Mouse (Mus musculus) limb, embryonic 11.5 days (tissue): ENCODE results near the gene Fam208b. TPM values are rescaled to one million over a fixed set of nuclear protein-coding genes. Genes with fewer than 3 reads are reported as not detected.
"Not testable (repeated sequence)": the region's sequence is repeated elsewhere in the genome, so short reads cannot be mapped to it uniquely, and the experiment has no call there.

ENCODE experiments used
- ATAC-seq: fragments of 200-750 bp; cut with Nextera tagmentation; 2 replicates; pipeline ENCODE4 v1.8.0; 2017; ENCODE audit warnings: low read depth; ENCODE audit not compliant: insufficient number of reproducible peaks, low FRiP score, low TSS enrichment
- DNase-seq: peaks from one replicate; pipeline ENCODE4 v3.0.0-alpha.2; 2015; ENCODE audit warnings: low spot score
- H3K27ac ChIP-seq: fragments of 300-500 bp; sonication (generic); replicated peaks from 2 replicates; pipeline ENCODE4 v1.5.1; 2014; ENCODE audit warnings: low read depth, mild to moderate bottlenecking, low read length
- H3K27me3 ChIP-seq: fragments of 300-500 bp; sonication (generic); 2 replicates; pipeline ENCODE4 v1.6.1; 2014; ENCODE audit warnings: mild to moderate bottlenecking, low read length, mixed read lengths; ENCODE audit not compliant: control insufficient read depth, insufficient read depth
- H3K36me3 ChIP-seq: fragments of 300-500 bp; sonication (generic); 2 replicates; pipeline ENCODE4 v1.6.1; 2014; ENCODE audit warnings: mild to moderate bottlenecking, low read length, moderate library complexity, mixed read lengths; ENCODE audit not compliant: control insufficient read depth, insufficient read depth
- H3K4me1 ChIP-seq: fragments of 300-500 bp; sonication (generic); 2 replicates; pipeline ENCODE4 v1.6.1; 2014; ENCODE audit warnings: low read length, mixed read lengths; ENCODE audit not compliant: control insufficient read depth, insufficient read depth
- H3K4me2 ChIP-seq: fragments of 300-500 bp; sonication (generic); 2 replicates; pipeline ENCODE4 v1.6.1; 2014; ENCODE audit warnings: low read depth, mild to moderate bottlenecking, moderate library complexity; ENCODE audit not compliant: severe bottlenecking
- H3K4me3 ChIP-seq: fragments of 300-500 bp; sonication (generic); 2 replicates; pipeline ENCODE4 v1.5.1; 2014; ENCODE audit warnings: low read depth, low read length
- H3K9ac ChIP-seq: fragments of 300-500 bp; sonication (generic); 2 replicates; pipeline ENCODE4 v1.6.1; 2014; ENCODE audit warnings: mild to moderate bottlenecking, low read length
- H3K9me3 ChIP-seq: fragments of 300-500 bp; sonication (generic); 2 replicates; pipeline ENCODE4 v1.6.1; 2016; ENCODE audit warnings: low read length; ENCODE audit not compliant: control insufficient read depth
- WGBS: fragments of 180-500 bp; shearing (Covaris S2); extraction: QIAGEN DNeasy Blood & Tissue Kit; methylation state at CpG from one replicate; pipeline ENCODE4 v1.1.7; 2014; 5-methylcytosine and 5-hydroxymethylcytosine counted together
- polyA plus RNA-seq: library from polyadenylated mRNA; unstranded; fragments of >200 nt; fragmentation: Nextera tagmentation; extraction: Ambion mirVana; gene quantifications from 2 replicates; pipeline ENCODE4 v1.2.1, GENCODE M21; 2014

The Fam208b gene
- polyA plus RNA-seq, 1 experiment from 2014 or later, result 30.6 TPM

DNA sequence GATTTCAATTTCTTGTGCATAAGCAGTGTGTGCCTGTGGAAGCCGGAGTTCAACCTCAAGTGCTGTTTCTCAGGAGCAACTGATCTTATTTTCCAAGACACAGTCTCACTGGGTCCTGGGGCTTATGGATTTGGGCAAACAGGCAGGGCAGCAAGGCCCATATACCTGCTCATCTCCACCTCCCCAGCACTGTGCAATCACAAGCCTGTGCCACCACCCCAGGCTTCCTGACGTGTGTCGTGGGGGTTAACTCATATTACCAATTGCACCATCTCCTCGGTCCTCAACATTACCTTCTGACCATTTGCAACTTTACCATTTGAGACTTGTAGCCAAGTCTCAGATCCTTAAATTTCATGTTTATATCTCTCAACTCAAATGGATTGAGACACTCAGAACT is 76.8 kb downstream of the Fam208b start:
- Histone ChIP-seq H3K27me3 (no peaks in the 10 kb centered on the region), H3K9ac (no peak overlapping the region), H3K27ac (no peak overlapping the region), H3K36me3 (no peaks in the 10 kb centered on the region), H3K4me3 (no peak overlapping the region), H3K4me2 (no peak overlapping the region), H3K9me3 (no peaks in the 10 kb centered on the region), H3K4me1 (no peaks in the 10 kb centered on the region)
- WGBS, result 95% methylated on average over 4 of the region's 4 CpGs
- no peak for ATAC-seq
- no peak for DNase-seq

- H3K4me1 ChIP-seq, result no peaks in the 10 kb centered on the region
- H3K9me3 ChIP-seq, result no peaks in the 10 kb centered on the region
- no peak overlapping the region for H3K4me2 ChIP-seq
- ATAC-seq (no peak), DNase-seq (no peak)
- 63% methylated on average over 4 of the region's 4 CpGs for WGBS
- H3K27ac ChIP-seq, result no peak overlapping the region
- H3K4me3 ChIP-seq, result no peak overlapping the region
- no peak overlapping the region for H3K9ac ChIP-seq
- H3K27me3 ChIP-seq, result no peaks in the 10 kb centered on the region
- H3K36me3 ChIP-seq, result no peaks in the 10 kb centered on the region
These were observed 78.5 kb downstream of the Fam208b start for GRCm38 (mm10) chr13:3532451-3532850.

DNA sequence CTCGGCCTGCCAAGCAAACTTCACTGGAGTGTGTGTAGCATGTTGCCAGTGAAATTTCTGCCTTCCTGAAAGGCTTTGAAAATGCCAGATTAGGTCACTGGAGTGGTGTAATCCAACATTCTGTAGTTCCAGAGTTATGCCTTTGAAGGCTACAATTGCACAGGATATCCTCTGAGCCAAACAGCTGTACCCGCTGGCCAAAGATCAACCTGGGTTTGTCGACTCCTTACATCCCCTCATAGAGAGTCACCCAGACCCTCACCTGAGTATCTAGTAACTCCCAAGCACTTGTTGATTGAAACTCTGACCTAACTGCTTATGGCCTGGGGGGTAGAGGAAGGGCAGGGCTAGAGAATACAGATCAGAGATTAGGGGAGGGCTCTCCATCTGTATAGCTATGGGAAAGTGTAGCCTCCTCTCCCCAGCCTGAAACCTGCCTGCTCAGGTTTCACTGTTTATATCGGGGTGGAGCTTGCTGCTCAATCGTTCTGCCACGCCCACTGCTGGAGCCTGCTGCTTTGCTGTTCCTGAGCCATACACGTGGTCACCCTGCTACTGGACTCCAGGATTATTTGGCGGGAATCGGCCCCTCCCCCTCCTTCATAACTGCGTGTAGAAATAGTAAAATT is 79.1 kb downstream of the Fam208b start:
- H3K9me3 ChIP-seq, result no peaks in the 10 kb centered on the region
- 66% methylated on average over 10 of the region's 10 CpGs for WGBS
- no peak overlapping the region for H3K9ac ChIP-seq
- H3K27ac ChIP-seq, result no peak overlapping the region
- DNase-seq, result no peak
- no peak overlapping the region for H3K4me3 ChIP-seq
- no peaks in the 10 kb centered on the region for H3K36me3 ChIP-seq
- H3K4me1 ChIP-seq, result no peaks in the 10 kb centered on the region
- no peak overlapping the region for H3K4me2 ChIP-seq
- no peaks in the 10 kb centered on the region for H3K27me3 ChIP-seq
- peak; percentile 56; the same call in 1 of the 2 replicates for ATAC-seq

- not testable (repeated sequence) for H3K27me3 ChIP-seq, H3K4me3 ChIP-seq, H3K9me3 ChIP-seq, DNase-seq, H3K4me1 ChIP-seq, H3K4me2 ChIP-seq, H3K9ac ChIP-seq, ATAC-seq, H3K36me3 ChIP-seq, H3K27ac ChIP-seq
- WGBS, result 73% methylated on average over 2 of the region's 2 CpGs
These were observed 79.7 kb downstream of the Fam208b start for GRCm38 (mm10) chr13:3531176-3531575.

- WGBS, result 68% methylated on average over 3 of the region's 3 CpGs
- no peak overlapping the region for H3K4me2 ChIP-seq
- no peaks in the 10 kb centered on the region for H3K4me1 ChIP-seq
- H3K9ac ChIP-seq, result no peak overlapping the region
- H3K36me3 ChIP-seq, result no peaks in the 10 kb centered on the region
- DNase-seq (no peak), ATAC-seq (no peak)
- no peak overlapping the region for H3K4me3 ChIP-seq
- H3K27me3 ChIP-seq, result no peaks in the 10 kb centered on the region
- no peak overlapping the region for H3K27ac ChIP-seq
- H3K9me3 ChIP-seq, result no peaks in the 10 kb centered on the region
These were observed 80.5 kb downstream of the Fam208b start for GRCm38 (mm10) chr13:3530451-3530850.

- H3K27ac ChIP-seq, result no peak overlapping the region
- no peak overlapping the region for H3K4me2 ChIP-seq
- no peak overlapping the region for H3K4me3 ChIP-seq
- H3K9me3 ChIP-seq, result no peaks in the 10 kb centered on the region
- no peaks in the 10 kb centered on the region for H3K4me1 ChIP-seq
- DNase-seq (no peak), ATAC-seq (no peak)
- 86% methylated on average over 8 of the region's 8 CpGs for WGBS
- H3K27me3 ChIP-seq, result no peaks in the 10 kb centered on the region
- H3K9ac ChIP-seq, result no peak overlapping the region
- H3K36me3 ChIP-seq, result no peaks in the 10 kb centered on the region
These were observed 84.6 kb downstream of the Fam208b start for GRCm38 (mm10) chr13:3526328-3526727.

GRCm38 (mm10) chr13:3525611-3526051 is 85.3 kb downstream of the Fam208b start:
- 83% methylated on average over 4 of the region's 4 CpGs for WGBS

DNA sequence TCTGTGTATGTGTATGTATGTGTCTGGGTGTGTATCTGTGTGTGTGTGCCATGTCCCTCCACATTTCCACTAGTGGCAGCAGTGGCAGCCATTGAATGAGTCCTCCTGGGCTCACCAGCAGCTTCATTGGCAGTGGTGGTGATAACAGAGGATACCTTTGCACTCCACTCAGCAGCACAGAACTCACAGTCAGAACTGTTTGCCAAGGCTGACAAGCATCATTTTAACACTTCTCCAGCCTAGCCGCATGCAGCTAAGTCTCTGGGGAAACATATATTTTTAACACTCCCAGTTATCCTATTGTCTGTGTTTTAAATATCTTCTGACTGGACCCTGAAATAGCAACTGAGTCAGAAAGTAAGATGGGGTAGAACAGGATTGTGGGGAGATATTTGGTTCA is 87.0 kb downstream of the Fam208b start:
- Histone ChIP-seq H3K9ac (no peak overlapping the region), H3K36me3 (no peaks in the 10 kb centered on the region), H3K27ac (no peak overlapping the region), H3K27me3 (no peaks in the 10 kb centered on the region), H3K4me2 (no peak overlapping the region), H3K4me3 (no peak overlapping the region), H3K9me3 (no peaks in the 10 kb centered on the region), H3K4me1 (no peaks in the 10 kb centered on the region)
- ATAC-seq, result no peak
- WGBS, result 93% methylated on average over 1 of the region's 1 CpGs
- no peak for DNase-seq

More at GRCm38 (mm10) chr13:3525611-3526051, 85.3 kb downstream of the Fam208b start:
- Histone ChIP-seq H3K9me3 (no peaks in the 10 kb centered on the region), H3K4me3 (no peak overlapping the region), H3K9ac (no peak overlapping the region), H3K27me3 (no peaks in the 10 kb centered on the region), H3K4me1 (no peaks in the 10 kb centered on the region), H3K4me2 (no peak overlapping the region), H3K36me3 (no peaks in the 10 kb centered on the region), H3K27ac (no peak overlapping the region)
- ATAC-seq (no peak), DNase-seq (no peak)

DNA sequence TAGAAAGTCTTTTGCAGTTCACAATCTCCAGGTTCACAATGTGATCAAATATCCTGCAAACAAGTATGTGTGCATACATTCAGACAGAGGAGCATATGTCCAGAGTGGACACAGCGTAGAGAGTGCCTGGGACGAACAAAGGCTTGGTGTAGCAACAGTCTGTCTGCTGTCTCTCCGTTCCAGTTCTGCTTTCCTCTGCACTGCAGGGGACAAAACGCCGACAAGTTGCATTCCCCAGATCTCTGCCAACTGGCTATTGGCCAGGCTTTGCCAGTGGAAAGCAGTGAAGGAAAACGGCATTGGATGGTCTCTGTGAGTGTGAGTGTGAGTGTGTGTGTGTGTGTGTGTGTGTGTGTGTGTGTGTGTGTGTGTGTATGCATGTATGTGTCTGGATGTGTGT is 87.4 kb downstream of the Fam208b start:
- no peaks in the 10 kb centered on the region for H3K9me3 ChIP-seq
- no peak overlapping the region for H3K4me2 ChIP-seq
- H3K4me1 ChIP-seq, result no peaks in the 10 kb centered on the region
- 83% methylated on average over 6 of the region's 6 CpGs for WGBS
- no peaks in the 10 kb centered on the region for H3K36me3 ChIP-seq
- H3K9ac ChIP-seq, result no peak overlapping the region
- no peak overlapping the region for H3K27ac ChIP-seq
- no peak for DNase-seq
- no peak for ATAC-seq
- H3K27me3 ChIP-seq, result no peaks in the 10 kb centered on the region
- no peak overlapping the region for H3K4me3 ChIP-seq
